Mouse (Mus musculus): ENCODE results near the gene 2410137M14Rik. TPM values are rescaled to one million over a fixed set of nuclear protein-coding genes. Genes with fewer than 3 reads are reported as not detected.
"Not testable (repeated sequence)": the region's sequence is repeated elsewhere in the genome, so short reads cannot be mapped to it uniquely, and the experiment has no call there.

Gene 2410137M14Rik
- polyA plus RNA-seq, 1 experiment from 2014 or later = not detected

DNA sequence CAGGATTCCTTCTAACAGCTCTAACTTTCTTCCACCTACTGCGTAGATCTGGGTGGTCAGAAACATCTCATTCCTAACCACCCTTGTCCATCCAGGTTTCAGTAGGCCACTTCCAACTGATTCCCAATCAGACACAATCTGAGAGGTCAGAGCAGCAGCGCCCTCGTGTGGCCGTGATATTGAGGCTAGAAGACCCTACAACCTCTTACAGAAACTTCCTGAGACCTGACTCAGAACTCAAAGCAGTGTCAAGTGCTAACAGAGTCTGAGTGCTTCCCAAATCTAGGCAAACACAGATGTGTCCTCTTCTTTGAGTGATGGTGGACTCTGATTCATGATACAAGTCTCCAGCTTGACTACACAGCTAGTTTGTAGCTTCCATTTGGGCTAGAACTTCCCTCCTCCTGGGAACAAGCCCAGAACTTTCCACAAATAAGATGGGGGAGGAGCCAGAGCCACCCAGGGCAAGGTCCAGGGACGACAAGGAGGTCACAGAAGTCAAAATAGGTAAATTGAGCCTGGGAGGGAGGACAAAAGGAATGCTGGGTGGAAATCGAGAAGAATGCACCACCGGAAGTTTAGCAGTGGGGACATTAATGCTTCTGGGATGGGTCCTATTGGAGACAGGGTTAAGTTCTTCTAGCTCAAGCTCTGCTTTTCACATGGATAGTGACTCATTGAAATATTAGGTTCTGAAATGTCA lies 16.1 kb upstream of the 2410137M14Rik start:
- no peak overlapping the region for H3K27ac ChIP-seq (ENCODE audit: low read length)
- no peak overlapping the region for H3K4me3 ChIP-seq (ENCODE audit: low read length)
- H3K9ac ChIP-seq (ENCODE audit: low read length) = no peak overlapping the region
- no peaks in the 10 kb centered on the region for H3K36me3 ChIP-seq (ENCODE audit: control insufficient read depth, insufficient read depth, low read length)
- H3K9me3 ChIP-seq (ENCODE audit: control insufficient read depth, low read length) = no peaks in the 10 kb centered on the region
- no peak overlapping the region for H3K4me2 ChIP-seq (ENCODE audit: low read depth, low read length)
- WGBS = 27% methylated on average over 7 of the region's 7 CpGs
- peak; percentile 53 for ATAC-seq (ENCODE audit: low read depth)
- H3K27me3 ChIP-seq (ENCODE audit: control insufficient read depth, insufficient read depth, low read depth, low read length) = no peaks in the 10 kb centered on the region
- H3K4me1 ChIP-seq (replicated peaks; ENCODE audit: control insufficient read depth, insufficient read depth, low read length) = 0 out of 2 replicates have a peak, but pooled peaks cover 2% of the 10 kb centered on the region

DNA sequence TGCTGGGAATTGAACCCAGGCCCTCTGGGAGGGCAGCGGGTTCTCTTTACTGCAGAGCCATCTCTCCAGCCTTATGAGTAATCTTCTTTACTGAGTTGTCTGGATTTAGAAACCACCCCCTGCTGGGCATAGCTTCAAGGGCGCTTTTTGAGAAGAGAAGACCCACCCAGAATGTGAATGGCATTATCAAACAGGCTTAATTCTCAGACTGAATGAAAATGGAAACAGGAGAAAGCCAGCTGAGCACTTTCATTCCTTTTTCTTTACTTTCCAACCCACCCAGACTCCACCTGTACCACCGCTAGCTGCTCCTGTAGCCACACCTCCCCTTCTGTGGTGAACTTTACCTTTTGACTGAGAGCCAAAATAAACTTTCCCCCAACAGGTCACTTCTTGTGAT lies 14.4 kb upstream of the 2410137M14Rik start:
- WGBS = 54% methylated on average over 3 of the region's 3 CpGs

DNA sequence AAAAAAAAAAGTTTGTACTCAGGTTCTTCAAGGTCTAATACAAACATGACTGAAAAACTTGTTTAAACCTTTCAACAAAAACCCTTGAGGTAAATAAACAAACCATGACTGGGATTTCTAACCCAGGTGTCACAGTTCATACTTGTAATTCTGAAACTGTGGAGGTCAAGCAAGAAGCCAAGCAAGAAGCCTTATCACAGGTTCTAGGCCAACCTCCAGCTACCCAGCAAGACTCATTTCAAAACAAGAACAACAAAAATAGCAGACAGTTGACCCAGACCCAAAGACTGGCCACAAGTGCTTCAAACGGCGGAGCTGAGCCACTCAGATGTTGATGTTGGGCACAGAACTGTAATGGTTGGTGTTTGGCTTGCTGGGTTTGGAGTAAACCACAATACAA lies 13.5 kb upstream of the 2410137M14Rik start:
- WGBS = 83% methylated on average over 2 of the region's 2 CpGs

More for the DNA sequence above, 14.4 kb upstream of the 2410137M14Rik start:
- H3K4me3 ChIP-seq (ENCODE audit: low read length) = no peak overlapping the region
- ATAC-seq (ENCODE audit: low read depth) = no peak
- H3K4me2 ChIP-seq (ENCODE audit: low read depth, low read length) = no peak overlapping the region
- H3K36me3 ChIP-seq (ENCODE audit: control insufficient read depth, insufficient read depth, low read length) = no peaks in the 10 kb centered on the region
- no peaks in the 10 kb centered on the region for H3K27me3 ChIP-seq (ENCODE audit: control insufficient read depth, insufficient read depth, low read depth, low read length)
- H3K27ac ChIP-seq (ENCODE audit: low read length) = no peak overlapping the region
- H3K4me1 ChIP-seq (replicated peaks; ENCODE audit: control insufficient read depth, insufficient read depth, low read length) = no peaks in the 10 kb centered on the region
- no peak overlapping the region for H3K9ac ChIP-seq (ENCODE audit: low read length)
- H3K9me3 ChIP-seq (ENCODE audit: control insufficient read depth, low read length) = no peaks in the 10 kb centered on the region

DNA sequence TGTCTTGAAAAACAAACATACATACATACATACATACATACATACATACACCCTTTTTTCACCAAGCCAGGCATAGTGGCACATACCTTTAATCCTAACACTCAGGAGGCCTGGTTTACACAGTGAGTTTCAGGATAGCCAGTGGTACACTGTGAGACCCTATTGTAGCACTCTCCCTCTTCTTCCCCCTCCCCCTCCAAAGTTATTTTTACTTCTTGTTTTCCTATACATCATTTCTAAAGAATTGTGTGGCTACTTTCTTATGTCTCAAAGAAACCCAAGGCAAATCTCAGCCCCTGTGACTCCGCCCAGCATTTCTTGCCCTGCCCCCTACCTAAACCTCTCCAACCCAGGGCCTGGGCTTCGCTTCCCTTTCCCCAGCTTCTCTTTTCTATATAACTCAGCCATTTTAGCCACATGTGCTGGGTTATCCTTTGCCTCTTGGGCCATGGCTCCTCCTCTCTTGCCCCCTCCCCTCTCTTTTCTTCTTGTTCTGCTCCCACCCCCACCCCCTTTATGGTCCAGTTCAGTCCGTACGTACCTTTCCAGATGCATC lies 12.8 kb upstream of the 2410137M14Rik start:
- Histone ChIP-seq H3K4me2 (ENCODE audit: low read depth, low read length) (no peak overlapping the region), H3K36me3 (ENCODE audit: control insufficient read depth, insufficient read depth, low read length) (no peaks in the 10 kb centered on the region), H3K9me3 (ENCODE audit: control insufficient read depth, low read length) (no peaks in the 10 kb centered on the region), H3K9ac (ENCODE audit: low read length) (no peak overlapping the region), H3K27me3 (ENCODE audit: control insufficient read depth, insufficient read depth, low read depth, low read length) (peaks cover 7% of the 10 kb centered on the region), H3K27ac (ENCODE audit: low read length) (no peak overlapping the region), H3K4me1 (replicated peaks; ENCODE audit: control insufficient read depth, insufficient read depth, low read length) (no peaks in the 10 kb centered on the region), H3K4me3 (ENCODE audit: low read length) (no peak overlapping the region)
- ATAC-seq (ENCODE audit: low read depth) = 0 out of 2 replicates have a peak, but pooled peaks have one; percentile 15
- 85% methylated on average over 4 of the region's 4 CpGs for WGBS

More for the DNA sequence above, 13.5 kb upstream of the 2410137M14Rik start:
- Histone ChIP-seq H3K4me2 (ENCODE audit: low read depth, low read length) (no peak overlapping the region), H3K27ac (ENCODE audit: low read length) (no peak overlapping the region), H3K9ac (ENCODE audit: low read length) (no peak overlapping the region), H3K4me1 (replicated peaks; ENCODE audit: control insufficient read depth, insufficient read depth, low read length) (no peaks in the 10 kb centered on the region), H3K9me3 (ENCODE audit: control insufficient read depth, low read length) (no peaks in the 10 kb centered on the region), H3K27me3 (ENCODE audit: control insufficient read depth, insufficient read depth, low read depth, low read length) (peaks cover under 1% of the 10 kb centered on the region; the same call in 1 of the 2 replicates), H3K4me3 (ENCODE audit: low read length) (no peak overlapping the region), H3K36me3 (ENCODE audit: control insufficient read depth, insufficient read depth, low read length) (no peaks in the 10 kb centered on the region)
- ATAC-seq (ENCODE audit: low read depth) = no peak

DNA sequence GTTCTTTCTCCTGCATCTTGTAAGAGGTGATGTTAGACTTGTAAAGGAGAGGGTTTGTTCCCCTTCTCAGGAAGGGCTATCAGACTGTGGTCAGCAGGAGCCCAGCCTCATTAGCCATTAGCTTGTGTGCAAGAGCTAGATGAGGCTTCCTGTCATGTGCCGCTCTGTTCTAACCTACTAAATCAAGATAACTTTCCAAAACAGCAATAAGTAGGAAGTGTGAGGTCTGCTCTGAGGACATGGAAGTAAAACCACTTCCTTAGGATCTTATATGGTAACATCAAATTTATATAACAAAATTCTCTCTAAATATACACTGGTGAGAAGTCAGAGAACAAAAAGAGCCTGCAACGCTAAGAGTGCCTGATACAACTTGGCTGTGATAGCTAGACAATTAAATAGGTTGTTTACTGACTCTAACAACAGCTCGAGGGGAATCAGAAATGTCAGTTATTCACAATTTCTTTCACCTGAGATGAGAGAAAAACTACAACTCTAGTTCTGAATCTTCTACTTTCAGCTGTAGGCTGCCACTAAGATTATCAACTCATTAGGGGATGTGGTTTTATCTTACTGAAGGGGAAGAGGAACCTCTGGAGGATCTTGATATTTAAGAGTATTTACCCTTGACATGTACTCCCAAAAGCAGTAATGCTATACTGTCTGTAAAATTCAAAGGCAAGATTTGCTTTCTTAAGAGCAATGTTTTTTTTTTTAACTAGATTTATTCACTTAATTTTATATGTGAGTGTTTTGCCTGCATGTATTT lies 11.5 kb upstream of the 2410137M14Rik start:
- no peak overlapping the region for H3K9ac ChIP-seq (ENCODE audit: low read length)
- no peak overlapping the region for H3K27ac ChIP-seq (ENCODE audit: low read length)
- no peaks in the 10 kb centered on the region for H3K9me3 ChIP-seq (ENCODE audit: control insufficient read depth, low read length)
- WGBS = 52% methylated on average over 3 of the region's 3 CpGs
- no peak overlapping the region for H3K4me2 ChIP-seq (ENCODE audit: low read depth, low read length)
- H3K27me3 ChIP-seq (ENCODE audit: control insufficient read depth, insufficient read depth, low read depth, low read length) = peaks cover 16% of the 10 kb centered on the region
- H3K4me1 ChIP-seq (replicated peaks; ENCODE audit: control insufficient read depth, insufficient read depth, low read length) = no peaks in the 10 kb centered on the region
- H3K4me3 ChIP-seq (ENCODE audit: low read length) = no peak overlapping the region
- ATAC-seq (ENCODE audit: low read depth) = no peak
- no peaks in the 10 kb centered on the region for H3K36me3 ChIP-seq (ENCODE audit: control insufficient read depth, insufficient read depth, low read length)

DNA sequence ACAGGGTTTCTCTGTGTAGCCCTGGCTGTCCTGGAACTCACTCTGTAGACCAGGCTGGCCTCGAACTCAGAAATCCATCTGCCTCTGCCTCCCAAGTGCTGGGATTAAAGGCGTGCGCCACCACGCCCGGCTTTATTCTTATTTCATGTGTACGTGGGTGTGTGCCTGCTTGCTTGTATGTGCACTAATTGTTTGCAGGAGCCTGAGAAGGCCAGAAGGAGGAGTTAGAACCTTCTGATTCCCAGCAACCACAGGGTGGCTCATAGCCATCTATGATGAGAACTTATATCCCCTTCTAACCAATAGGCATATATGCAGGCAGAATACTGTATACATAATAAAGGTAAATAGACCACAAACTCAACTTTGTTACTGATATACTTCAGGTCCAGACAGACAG lies 9.6 kb upstream of the 2410137M14Rik start:
- 88% methylated on average over 6 of the region's 6 CpGs for WGBS
- H3K27me3 ChIP-seq (ENCODE audit: control insufficient read depth, insufficient read depth, low read depth, low read length) = peaks cover 22% of the 10 kb centered on the region
- H3K36me3 ChIP-seq (ENCODE audit: control insufficient read depth, insufficient read depth, low read length) = not testable (repeated sequence)

DNA sequence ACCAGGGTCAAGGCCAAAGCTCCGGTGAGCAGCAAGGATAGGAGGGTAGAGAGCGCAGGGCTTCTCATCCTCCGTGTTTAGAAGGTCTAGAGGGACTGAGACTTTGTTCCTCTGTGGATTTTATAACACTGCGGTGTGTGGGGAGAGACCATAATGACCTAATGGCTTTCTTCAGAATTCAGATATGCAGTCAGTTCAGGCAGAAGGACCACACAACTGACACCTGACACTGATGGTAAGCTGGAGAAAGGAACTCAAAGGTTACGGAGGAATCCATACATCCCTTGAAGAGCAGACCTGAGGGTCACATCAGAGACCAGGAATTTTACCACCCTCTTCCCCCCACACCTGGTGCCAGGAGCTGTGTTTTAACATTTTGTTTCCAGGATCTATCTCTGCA lies 8.4 kb upstream of the 2410137M14Rik start, which contains the start of gene H2-M5:
Gene H2-M5, minus strand, starts transcription at position 101 of the 400 bp plus-strand sequence.
- Histone ChIP-seq H3K9ac (ENCODE audit: low read length) (no peak within 1 kb of the TSS), H3K4me2 (ENCODE audit: low read depth, low read length) (peak within 1 kb of the TSS; percentile 44)
- ATAC-seq (ENCODE audit: low read depth) = no peak

More for the DNA sequence above, 9.6 kb upstream of the 2410137M14Rik start:
- H3K27ac ChIP-seq (ENCODE audit: low read length); H3K4me1 ChIP-seq (replicated peaks; ENCODE audit: control insufficient read depth, insufficient read depth, low read length); H3K9ac ChIP-seq (ENCODE audit: low read length); ATAC-seq (ENCODE audit: low read depth); H3K9me3 ChIP-seq (ENCODE audit: control insufficient read depth, low read length); H3K4me2 ChIP-seq (ENCODE audit: low read depth, low read length); H3K4me3 ChIP-seq (ENCODE audit: low read length): not testable (repeated sequence)

DNA sequence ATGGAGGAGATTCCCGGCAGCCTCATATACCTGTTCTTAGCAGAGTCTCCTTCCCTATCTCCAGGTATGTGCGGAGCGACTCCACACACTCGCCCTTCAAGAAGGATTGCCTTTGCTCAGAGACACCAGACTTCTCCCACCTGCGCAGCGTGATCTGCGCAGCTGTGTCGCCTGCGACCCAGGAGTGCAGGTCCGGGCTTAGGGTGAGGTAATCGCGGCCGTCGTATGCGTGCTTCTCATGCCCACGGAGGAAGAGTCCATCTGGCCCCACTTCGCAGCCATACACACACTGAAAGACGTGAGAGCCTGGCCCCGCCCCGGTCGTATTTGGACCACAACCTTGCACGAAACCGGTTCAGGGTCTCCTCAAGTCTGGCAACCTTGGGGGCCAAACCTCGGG lies 7.4 kb upstream of the 2410137M14Rik start:
- Histone ChIP-seq H3K4me1 (replicated peaks; ENCODE audit: control insufficient read depth, insufficient read depth, low read length) (no peaks in the 10 kb centered on the region), H3K4me2 (ENCODE audit: low read depth, low read length) (peak overlapping the region; percentile 44), H3K9me3 (ENCODE audit: control insufficient read depth, low read length) (no peaks in the 10 kb centered on the region), H3K27me3 (ENCODE audit: control insufficient read depth, insufficient read depth, low read depth, low read length) (peaks cover 22% of the 10 kb centered on the region), H3K27ac (ENCODE audit: low read length) (no peak overlapping the region), H3K9ac (ENCODE audit: low read length) (no peak overlapping the region), H3K4me3 (ENCODE audit: low read length) (peak overlapping the region; percentile 25), H3K36me3 (ENCODE audit: control insufficient read depth, insufficient read depth, low read length) (no peaks in the 10 kb centered on the region)
- 7% methylated on average over 24 of the region's 24 CpGs for WGBS
- ATAC-seq (ENCODE audit: low read depth) = no peak

More for the DNA sequence above, 8.4 kb upstream of the 2410137M14Rik start, which contains the start of gene H2-M5:
- H3K27me3 ChIP-seq (ENCODE audit: control insufficient read depth, insufficient read depth, low read depth, low read length) = peaks cover 22% of the 10 kb centered on the region
- no peaks in the 10 kb centered on the region for H3K36me3 ChIP-seq (ENCODE audit: control insufficient read depth, insufficient read depth, low read length)
- 26% methylated on average over 5 of the region's 5 CpGs for WGBS
- H3K9me3 ChIP-seq (ENCODE audit: control insufficient read depth, low read length) = no peaks in the 10 kb centered on the region
- H3K27ac ChIP-seq (ENCODE audit: low read length) = no peak within 1 kb of the TSS
- no peaks in the 10 kb centered on the region for H3K4me1 ChIP-seq (replicated peaks; ENCODE audit: control insufficient read depth, insufficient read depth, low read length)
- H3K4me3 ChIP-seq (ENCODE audit: low read length) = peak within 1 kb of the TSS; percentile 25
